Mouse (Mus musculus): ENCODE results near the gene Ptn. TPM values are rescaled to one million over a fixed set of nuclear protein-coding genes. Genes with fewer than 3 reads are reported as not detected.

The Ptn gene
- total and polyA plus RNA-seq, 3 experiments: not detected

DNA sequence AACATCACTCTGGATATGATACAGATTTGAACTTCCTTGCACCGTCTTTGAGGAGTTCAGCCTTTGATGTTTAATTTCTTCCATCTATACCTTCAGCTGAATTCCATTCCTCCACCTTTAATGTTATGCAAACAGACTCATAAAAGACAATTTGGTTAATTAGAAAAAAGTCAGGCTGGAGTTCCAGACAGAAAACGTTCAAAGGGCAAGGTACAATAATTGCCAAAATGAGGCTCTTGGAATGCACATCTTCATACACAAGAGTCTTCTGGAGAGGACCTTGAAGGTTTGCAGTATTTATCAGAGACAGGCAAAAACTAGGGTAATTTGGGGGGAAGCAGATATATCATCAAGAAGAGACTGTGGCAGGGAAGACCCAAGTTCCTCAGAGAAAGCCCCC is 37.5 kb downstream of the Ptn start:
- Histone ChIP-seq H3K27me3 (ENCODE audit: control insufficient read depth in 1 of 2, insufficient read depth in 2 of 2, low read length in 2 of 2) (no peaks in the 10 kb centered on the region), H3K36me3 (ENCODE audit: control insufficient read depth in 1 of 2, insufficient read depth in 2 of 2, low read length in 2 of 2) (no peaks in the 10 kb centered on the region), H3K79me2 (ENCODE audit: control insufficient read depth, insufficient read depth, low read length, poor library complexity) (no peaks in the 10 kb centered on the region), H3K9ac (ENCODE audit: control insufficient read depth, low read depth, low read length, poor library complexity, severe bottlenecking) (no peak overlapping the region), H3K9me3 (replicated peaks; ENCODE audit: insufficient read depth, low read length) (no peaks in the 10 kb centered on the region), H3K4me1 (ENCODE audit: control insufficient read depth in 1 of 2, insufficient read depth in 2 of 2, low read length in 2 of 2) (no peaks in the 10 kb centered on the region), H3K4me3 (ENCODE audit: control insufficient read depth in 1 of 2, insufficient read depth in 1 of 2, low read depth in 2 of 2, low read length in 2 of 2) (no peak overlapping the region), H3K27ac (ENCODE audit: control insufficient read depth, low read depth, low read length) (no peak overlapping the region)
- TF ChIP-seq TCF12 (IDR thresholded peaks at IDR 0.05; ENCODE audit: low read depth, low read length) (no peak), MXI1 (IDR thresholded peaks at IDR 0.05; ENCODE audit: low read depth, low read length) (no peak), CHD2 (IDR thresholded peaks at IDR 0.05; ENCODE audit: low read length) (no peak), SMC3 (IDR thresholded peaks at IDR 0.05; ENCODE audit: low read depth, low read length) (no peak), TBP (IDR thresholded peaks at IDR 0.05; ENCODE audit: low read depth, low read length) (no peak), TAL1 (IDR thresholded peaks at IDR 0.05; ENCODE audit: low read length) (no peak), RAD21 (IDR thresholded peaks at IDR 0.05; ENCODE audit: low read depth, low read length) (no peak)
- no peak for DNase-seq (ENCODE audit: low read depth, low spot score)

DNA sequence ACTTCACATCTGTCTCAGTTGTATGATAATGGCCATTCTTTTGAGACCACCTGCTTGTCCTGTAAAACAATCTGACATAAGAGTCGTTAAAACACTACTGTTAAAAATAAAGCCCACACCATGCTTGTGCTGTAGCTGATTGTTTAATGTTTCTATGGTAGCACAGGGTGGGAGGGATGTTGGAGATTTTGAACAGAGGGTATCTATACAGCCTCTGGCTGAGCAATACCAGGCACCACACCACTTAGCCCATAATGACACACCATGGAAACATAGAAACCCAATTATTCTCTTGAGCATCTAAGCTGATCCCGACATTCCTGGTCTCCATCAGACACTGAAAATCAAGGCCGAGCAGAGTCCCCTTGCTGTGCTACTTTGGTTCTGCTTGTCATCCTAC is 41.0 kb downstream of the Ptn start:
- TF ChIP-seq USF2 (IDR thresholded peaks at IDR 0.05; ENCODE audit: borderline replicate concordance in 1 of 2, insufficient read depth in 1 of 2, low read depth in 1 of 2, low read length in 2 of 2) (no peak), MAZ (IDR thresholded peaks at IDR 0.05; ENCODE audit: low read depth, low read length) (no peak), ELF1 (IDR thresholded peaks at IDR 0.05; ENCODE audit: low read depth, low read length) (no peak), MEF2A (IDR thresholded peaks at IDR 0.05; ENCODE audit: extremely low read depth, insufficient replicate concordance, low read depth, low read length, poor library complexity, severe bottlenecking) (no peak), POLR2A (IDR thresholded peaks at IDR 0.05; ENCODE audit: control insufficient read depth in 1 of 2, insufficient read depth in 1 of 2, low read depth in 1 of 2, low read length in 2 of 2, poor library complexity in 1 of 2) (no peak), MXI1 (IDR thresholded peaks at IDR 0.05; ENCODE audit: low read depth, low read length) (no peak), USF1 (IDR thresholded peaks at IDR 0.05; ENCODE audit: low read depth, low read length) (no peak), GABPA (IDR thresholded peaks at IDR 0.05; ENCODE audit: low read depth, low read length) (no peak), E2F4 (IDR thresholded peaks at IDR 0.05; ENCODE audit: borderline replicate concordance, low read depth, low read length) (no peak), TAL1 (IDR thresholded peaks at IDR 0.05; ENCODE audit: low read length) (no peak), ZNF384 (IDR thresholded peaks at IDR 0.05; ENCODE audit: low read depth, low read length) (no peak), TCF12 (IDR thresholded peaks at IDR 0.05; ENCODE audit: low read depth, low read length) (no peak), TBP (IDR thresholded peaks at IDR 0.05; ENCODE audit: low read depth, low read length) (no peak), MYC (IDR thresholded peaks at IDR 0.05; ENCODE audit: low read depth, low read length) (no peak), EP300 (IDR thresholded peaks at IDR 0.05; ENCODE audit: low read depth in 1 of 2, low read length in 2 of 2) (no peak), RCOR1 (IDR thresholded peaks at IDR 0.05; ENCODE audit: low read depth, low read length) (no peak), POLR2AphosphoS5 (IDR thresholded peaks at IDR 0.05; ENCODE audit: borderline replicate concordance, low read depth, low read length) (no peak), UBTF (IDR thresholded peaks at IDR 0.05; ENCODE audit: borderline replicate concordance, insufficient read depth, low read depth, low read length) (no peak), CTCF (IDR thresholded peaks at IDR 0.05 in 2 of 3, conservative IDR thresholded peaks at IDR 0.05 in 1 of 3; ENCODE audit: control insufficient read depth in 1 of 3, insufficient read depth in 1 of 3, low read depth in 2 of 3, low read length in 3 of 3, poor library complexity in 1 of 3, severe bottlenecking in 1 of 3) (no peak), CHD2 (IDR thresholded peaks at IDR 0.05; ENCODE audit: low read length) (no peak)
- Histone ChIP-seq H3K27me3 (ENCODE audit: control insufficient read depth in 1 of 2, insufficient read depth in 2 of 2, low read length in 2 of 2) (no peaks in the 10 kb centered on the region), H3K36me3 (ENCODE audit: control insufficient read depth in 1 of 2, insufficient read depth in 2 of 2, low read length in 2 of 2) (no peaks in the 10 kb centered on the region), H3K4me3 (ENCODE audit: control insufficient read depth in 1 of 2, insufficient read depth in 1 of 2, low read depth in 2 of 2, low read length in 2 of 2) (no peak overlapping the region), H3K9me3 (replicated peaks; ENCODE audit: insufficient read depth, low read length) (no peaks in the 10 kb centered on the region), H3K4me1 (ENCODE audit: control insufficient read depth in 1 of 2, insufficient read depth in 2 of 2, low read length in 2 of 2) (no peaks in the 10 kb centered on the region), H3K79me2 (ENCODE audit: control insufficient read depth, insufficient read depth, low read length, poor library complexity) (no peaks in the 10 kb centered on the region), H3K27ac (ENCODE audit: control insufficient read depth, low read depth, low read length) (no peak overlapping the region), H3K9ac (ENCODE audit: control insufficient read depth, low read depth, low read length, poor library complexity, severe bottlenecking) (no peak overlapping the region)
- DNase-seq (ENCODE audit: low read depth, low spot score): no peak

Data from MEL (cell line).